ENCODE assay signal across 8 mouse cellular contexts in the genomic region with DNA sequence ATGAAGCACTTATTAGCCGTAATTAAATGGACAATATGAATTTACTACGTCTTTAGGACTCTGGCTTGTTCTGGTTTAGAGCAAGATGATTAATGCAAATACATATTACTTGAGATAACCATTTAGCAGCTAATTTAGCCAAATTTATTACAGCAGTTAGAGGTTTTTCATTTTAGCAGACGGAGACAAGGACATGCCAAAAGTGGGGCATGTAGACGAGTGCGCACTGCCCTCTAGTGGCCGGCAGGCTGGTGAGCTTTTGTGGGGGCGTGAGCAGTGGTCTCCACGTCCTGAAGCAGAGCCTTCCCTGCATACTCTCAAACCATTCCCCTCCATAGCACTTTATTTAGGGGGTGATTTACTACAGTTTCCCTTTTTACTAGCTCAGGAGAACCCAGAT.
A peak's percentile ranks its signal among the peaks of the same experiment; 100 is the strongest.
DNase-seq lines count a peak whose midpoint lies in the region; ATAC-seq and TF ChIP-seq lines count a peak whose summit lies in the region.

No protein-coding gene starts in this region.

- ATAC-seq in granulocyte monocyte progenitor cell, adult 5-6 weeks (replicated peaks; ENCODE audit: poor library complexity, severe bottlenecking) = peak; percentile 73
- ATAC-seq in kidney, postnatal 0 days (replicated peaks; ENCODE audit: low FRiP score, low read depth) = 0 out of 2 replicates have a peak, but pooled peaks have one; percentile 63
- no peak for ATAC-seq in liver, embryonic 14.5 days (ENCODE audit: insufficient read depth)

- H3K4me1 ChIP-seq in kidney, postnatal 0 days (replicated peaks; ENCODE audit: insufficient read depth, low read length) = no peaks in the 10 kb centered on the region
- H3K4me1 ChIP-seq in liver, embryonic 14.5 days (replicated peaks; ENCODE audit: control insufficient read depth in 2 of 2, insufficient read depth in 2 of 2, low read length in 1 of 2) = no peaks in the 10 kb centered on the region; a peak in 1 of 4 replicates

- TF ChIP-seq CTCF in kidney, postnatal 0 days (IDR thresholded peaks at IDR 0.05; ENCODE audit: low read depth) = peak; percentile 98
- TF ChIP-seq CTCF in liver, embryonic 14.5 days (IDR thresholded peaks at IDR 0.05; ENCODE audit: low read depth) = peak; percentile 88

- H3K9me3 ChIP-seq in kidney, postnatal 0 days (replicated peaks; ENCODE audit: low read length) = no peaks in the 10 kb centered on the region
- no peaks in the 10 kb centered on the region for H3K9me3 ChIP-seq in liver, embryonic 14.5 days (ENCODE audit: control insufficient read depth, low read length)

- no peak overlapping the region for H3K27ac ChIP-seq in kidney, postnatal 0 days
- H3K27ac ChIP-seq in liver, embryonic 14.5 days = no peak overlapping the region

- 12% methylated on average over 8 of the region's 8 CpGs for WGBS in kidney, postnatal 0 days
- 20% methylated on average over 8 of the region's 8 CpGs for WGBS in liver, embryonic 14.5 days (ENCODE audit: insufficient replicate concordance)

- no peak overlapping the region for H3K4me2 ChIP-seq in kidney, postnatal 0 days (ENCODE audit: low read length)
- H3K4me2 ChIP-seq in liver, embryonic 14.5 days (ENCODE audit: low read depth) = no peak overlapping the region

- no peak overlapping the region for H3K9ac ChIP-seq in kidney, postnatal 0 days (ENCODE audit: low read depth, low read length)
- no peak overlapping the region for H3K9ac ChIP-seq in liver, embryonic 14.5 days (replicated peaks)

- no peaks in the 10 kb centered on the region for H3K27me3 ChIP-seq in kidney, postnatal 0 days (ENCODE audit: insufficient read depth, low read length)
- no peaks in the 10 kb centered on the region for H3K27me3 ChIP-seq in liver, embryonic 14.5 days (ENCODE audit: control insufficient read depth, insufficient read depth, low read length)

- no peak for TF ChIP-seq EP300 in liver, embryonic 14.5 days (IDR thresholded peaks at IDR 0.05; ENCODE audit: low read depth)

- peak; percentile 75 for DNase-seq in 3T3-L1 (ENCODE audit: low read depth, low spot score)
- peak; percentile 77 for DNase-seq in ZHBTc4 (ENCODE audit: low read depth, low spot score)
- DNase-seq in embryo, embryonic 11.5 days (ENCODE audit: low read depth, low spot score) = peak; percentile 78
- DNase-seq in kidney, postnatal 0 days (ENCODE audit: low spot score) = peak; percentile 93
- no peak for DNase-seq in liver, embryonic 14.5 days (ENCODE audit: low read depth in 3 of 3, low spot score in 3 of 3)
- DNase-seq in ovary, postnatal 10 days (ENCODE audit: low spot score) = peak; percentile 55
- DNase-seq in thymus, postnatal 4 days = peak; percentile 86

- H3K4me3 ChIP-seq in kidney, postnatal 0 days (replicated peaks; ENCODE audit: low read depth, low read length) = no peak overlapping the region
- no peak overlapping the region for H3K4me3 ChIP-seq in liver, embryonic 14.5 days (ENCODE audit: insufficient read depth in 1 of 2, low read depth in 2 of 2, low read length in 2 of 2)

- no peaks in the 10 kb centered on the region for H3K36me3 ChIP-seq in kidney, postnatal 0 days (ENCODE audit: insufficient read depth, low read length)
- H3K36me3 ChIP-seq in liver, embryonic 14.5 days (replicated peaks; ENCODE audit: control insufficient read depth, insufficient read depth, low read depth) = no peaks in the 10 kb centered on the region

Comparison
In these comparisons a context has a peak if more than half of its experiments do, and no peak if none do; other contexts are left out.
1. DNase-seq: peak in 3T3-L1 (single experiment), ZHBTc4 (single experiment), embryo, embryonic 11.5 days (single experiment), kidney, postnatal 0 days (single experiment), ovary, postnatal 10 days (single experiment) and thymus, postnatal 4 days (single experiment); none in liver, embryonic 14.5 days (0 of 3).